ENCODE assay signal across 9 mouse cellular contexts in genomic region chr13:109822413-109823298, GRCm38 (mm10).
A peak's percentile ranks its signal among the peaks of the same experiment; 100 is the strongest.
DNase-seq lines count a peak whose midpoint lies in the region; ATAC-seq and TF ChIP-seq lines count a peak whose summit lies in the region.
"Had no signal": no experiment of that assay in that cellular context is flagged by ENCODE, and none has a peak within 500 bp of the region (broad histone marks: within the 10 kb centered on the region; RNA-seq: fewer than 3 reads in every experiment).

No protein-coding gene starts in this region.

- WGBS in bone marrow, adult 2 months, result 2% methylated on average over 15 of the region's 15 CpGs
- under 1% methylated on average over 15 of the region's 15 CpGs for WGBS in embryonic facial prominence, embryonic 14.5 days
- WGBS in limb, embryonic 12.5 days, result 0% methylated on average over 15 of the region's 15 CpGs
- WGBS in midbrain, embryonic 14.5 days, result 0% methylated on average over 15 of the region's 15 CpGs

- H3K27me3 ChIP-seq in embryonic facial prominence, embryonic 14.5 days (replicated peaks; ENCODE audit: control insufficient read depth, insufficient read depth, low read length), result no peaks in the 10 kb centered on the region
- H3K27me3 ChIP-seq in limb, embryonic 12.5 days, result no peaks in the 10 kb centered on the region
- no peaks in the 10 kb centered on the region for H3K27me3 ChIP-seq in midbrain, embryonic 14.5 days (ENCODE audit: control insufficient read depth, insufficient read depth, low read length)
- H3K27me3 ChIP-seq: CH12.LX had no signal

- H3K9me3 ChIP-seq in embryonic facial prominence, embryonic 14.5 days (ENCODE audit: control insufficient read depth, low read length), result no peaks in the 10 kb centered on the region
- H3K9me3 ChIP-seq in limb, embryonic 12.5 days, result no peaks in the 10 kb centered on the region
- H3K9me3 ChIP-seq in midbrain, embryonic 14.5 days (ENCODE audit: control insufficient read depth, low read length), result no peaks in the 10 kb centered on the region

- peak overlapping the region; percentile 61 for H3K4me2 ChIP-seq in embryonic facial prominence, embryonic 14.5 days (ENCODE audit: low read depth, low read length)
- peak overlapping the region; percentile 60 for H3K4me2 ChIP-seq in limb, embryonic 12.5 days
- peak overlapping the region; percentile 58 for H3K4me2 ChIP-seq in midbrain, embryonic 14.5 days (ENCODE audit: low read length)

- H3K36me3 ChIP-seq in embryonic facial prominence, embryonic 14.5 days (ENCODE audit: control insufficient read depth, insufficient read depth, low read length), result no peaks in the 10 kb centered on the region
- no peaks in the 10 kb centered on the region for H3K36me3 ChIP-seq in limb, embryonic 12.5 days
- H3K36me3 ChIP-seq in midbrain, embryonic 14.5 days (ENCODE audit: control insufficient read depth, insufficient read depth, low read length), result no peaks in the 10 kb centered on the region

- peak overlapping the region; percentile 5 for H3K27ac ChIP-seq in bone marrow, adult 2 months (ENCODE audit: control insufficient read depth, insufficient read depth, low read depth, low read length, poor library complexity)
- peak overlapping the region; percentile 94 for H3K27ac ChIP-seq in embryonic facial prominence, embryonic 14.5 days (replicated peaks; ENCODE audit: low read depth, low read length)
- peak overlapping the region; percentile 89 for H3K27ac ChIP-seq in limb, embryonic 12.5 days
- peak overlapping the region; percentile 94 for H3K27ac ChIP-seq in midbrain, embryonic 14.5 days (replicated peaks; ENCODE audit: low read depth, low read length)

- TF ChIP-seq POLR2A in bone marrow, adult 2 months (IDR thresholded peaks at IDR 0.05; ENCODE audit: borderline replicate concordance, control insufficient read depth, low read depth, low read length), result no peak

- peak; percentile 96 for ATAC-seq in embryonic facial prominence, embryonic 14.5 days (ENCODE audit: low read depth)
- ATAC-seq in limb, embryonic 12.5 days (ENCODE audit: insufficient number of reproducible peaks, insufficient read depth, low FRiP score, low TSS enrichment, low read depth), result peak; percentile 89
- ATAC-seq in midbrain, embryonic 14.5 days (ENCODE audit: low FRiP score, low TSS enrichment), result peak; percentile 95

- no peak for TF ChIP-seq CTCF in bone marrow, adult 2 months (IDR thresholded peaks at IDR 0.05; ENCODE audit: control insufficient read depth, insufficient read depth, low read length)

- peaks cover 3% of the 10 kb centered on the region; the same call in 1 of the 2 replicates for H3K4me1 ChIP-seq in bone marrow, adult 2 months (ENCODE audit: control insufficient read depth, insufficient read depth, low read length)
- peaks cover 32% of the 10 kb centered on the region for H3K4me1 ChIP-seq in embryonic facial prominence, embryonic 14.5 days (ENCODE audit: control insufficient read depth, insufficient read depth, low read length)
- H3K4me1 ChIP-seq in limb, embryonic 12.5 days (replicated peaks), result peaks cover 38% of the 10 kb centered on the region
- peaks cover 33% of the 10 kb centered on the region for H3K4me1 ChIP-seq in midbrain, embryonic 14.5 days (ENCODE audit: control insufficient read depth, insufficient read depth, low read length)

- H3K9ac ChIP-seq in embryonic facial prominence, embryonic 14.5 days (ENCODE audit: low read depth, low read length), result peak overlapping the region; percentile 58
- H3K9ac ChIP-seq in limb, embryonic 12.5 days (replicated peaks), result peak overlapping the region; percentile 47
- peak overlapping the region; percentile 53 for H3K9ac ChIP-seq in midbrain, embryonic 14.5 days (replicated peaks; ENCODE audit: low read length)

- DNase-seq in 3T3-L1 (ENCODE audit: low read depth, low spot score), result peak; percentile 98
- peak; percentile 99 for DNase-seq in embryonic facial prominence, embryonic 14.5 days (ENCODE audit: low spot score)
- peak; percentile 95 for DNase-seq in heart, adult 8-10 months (ENCODE audit: low spot score)
- peak; percentile 84 to 87 for DNase-seq in kidney, adult 8-10 months
- peak; percentile 98 for DNase-seq in midbrain, embryonic 14.5 days
- DNase-seq in spleen, adult 12 weeks (ENCODE audit: low spot score), result peak; percentile 77

- peak overlapping the region; percentile 2 for H3K4me3 ChIP-seq in bone marrow, adult 2 months (replicated peaks; ENCODE audit: control insufficient read depth, low read depth, low read length)
- peak overlapping the region; percentile 37 for H3K4me3 ChIP-seq in embryonic facial prominence, embryonic 14.5 days (ENCODE audit: low read depth, low read length)
- H3K4me3 ChIP-seq in limb, embryonic 12.5 days (replicated peaks), result peak overlapping the region; percentile 42
- peak overlapping the region; percentile 33 for H3K4me3 ChIP-seq in midbrain, embryonic 14.5 days (replicated peaks; ENCODE audit: low read depth, low read length)

Comparison
In these comparisons a context has a peak if more than half of its experiments do, and no peak if none do; other contexts are left out.
1. Peak in every context shown above with its lines: DNase-seq, ATAC-seq, H3K4me3 ChIP-seq and H3K27ac ChIP-seq.
2. H3K27ac ChIP-seq: peak in every context shown above with its lines; median percentile 94 in embryonic facial prominence, embryonic 14.5 days; 94 in midbrain, embryonic 14.5 days; 89 in limb, embryonic 12.5 days; 5 in bone marrow, adult 2 months.